ENCODE assay signal across 12 mouse cellular contexts in the genomic region with DNA sequence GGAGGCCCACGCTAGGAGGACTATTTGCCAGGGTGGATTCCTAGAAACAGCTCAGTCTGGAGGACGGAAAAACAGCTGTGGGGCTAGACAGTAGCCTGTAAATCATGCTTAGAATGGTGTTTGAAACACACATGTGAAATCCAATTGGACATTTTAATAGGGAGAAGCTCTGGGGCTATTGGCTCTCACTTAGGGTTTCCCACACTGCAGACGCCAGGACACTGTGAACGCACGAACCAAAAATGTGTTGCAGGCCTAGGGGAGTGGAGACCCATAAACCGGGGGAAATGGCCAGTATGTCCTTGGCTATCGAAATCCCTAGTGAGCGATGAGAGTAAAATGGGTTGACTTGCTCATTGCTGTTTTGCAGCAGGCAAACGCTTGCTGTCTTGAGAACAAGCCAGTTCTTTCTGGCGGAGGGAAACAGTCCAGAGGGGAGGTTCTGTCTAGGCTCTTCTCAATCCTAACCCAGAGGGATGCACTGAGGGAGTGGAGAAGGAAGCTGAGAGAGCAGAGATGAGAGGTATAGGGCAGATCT.
DNase-seq lines count a peak whose midpoint lies in the region; ATAC-seq and TF ChIP-seq lines count a peak whose summit lies in the region.
"Had no signal": no experiment of that assay in that cellular context is flagged by ENCODE, and none has a peak within 500 bp of the region (broad histone marks: within the 10 kb centered on the region; RNA-seq: fewer than 3 reads in every experiment).

No protein-coding gene starts in this region.

- no peak overlapping the region for H3K4me3 ChIP-seq in lung, postnatal 0 days (ENCODE audit: low read depth, low read length)
- H3K4me3 ChIP-seq in neural tube, embryonic 15.5 days (replicated peaks): no peak overlapping the region
- no peak overlapping the region for H3K4me3 ChIP-seq in forebrain, postnatal 0 days (ENCODE audit: low read depth, low read length)
- H3K4me3 ChIP-seq: embryonic facial prominence, embryonic 10.5 days had no signal

- H3K9ac ChIP-seq in lung, postnatal 0 days (replicated peaks; ENCODE audit: low read depth): no peak overlapping the region
- H3K9ac ChIP-seq in neural tube, embryonic 15.5 days (replicated peaks): no peak overlapping the region
- no peak overlapping the region for H3K9ac ChIP-seq in forebrain, postnatal 0 days

- H3K27me3 ChIP-seq in lung, postnatal 0 days (replicated peaks; ENCODE audit: insufficient read depth, low read length): no peaks in the 10 kb centered on the region
- no peaks in the 10 kb centered on the region for H3K27me3 ChIP-seq in neural tube, embryonic 15.5 days (replicated peaks)
- no peaks in the 10 kb centered on the region for H3K27me3 ChIP-seq in forebrain, postnatal 0 days (ENCODE audit: insufficient read depth, low read length)

- no peak overlapping the region for H3K27ac ChIP-seq in lung, postnatal 0 days (ENCODE audit: low read length)
- H3K27ac ChIP-seq in neural tube, embryonic 15.5 days (replicated peaks): peak overlapping the region; percentile 73
- no peak overlapping the region for H3K27ac ChIP-seq in forebrain, postnatal 0 days (ENCODE audit: low read depth, low read length)
- H3K27ac ChIP-seq: embryonic facial prominence, embryonic 10.5 days; macrophage had no signal

- no peak for ATAC-seq in lung, postnatal 0 days
- ATAC-seq in neural tube, embryonic 15.5 days (ENCODE audit: low FRiP score): peak; percentile 60; the same call in 1 of the 2 replicates
- ATAC-seq in forebrain, postnatal 0 days: no peak
- ATAC-seq: inflammation-experienced regulatory T-cells, adult 6 months had no signal

- H3K4me2 ChIP-seq in lung, postnatal 0 days (replicated peaks; ENCODE audit: low read depth, low read length): no peak overlapping the region
- no peak overlapping the region for H3K4me2 ChIP-seq in neural tube, embryonic 15.5 days
- H3K4me2 ChIP-seq in forebrain, postnatal 0 days (ENCODE audit: low read depth): no peak overlapping the region

- WGBS in lung, postnatal 0 days: 85% methylated on average over 10 of the region's 10 CpGs
- 42% methylated on average over 10 of the region's 10 CpGs for WGBS in neural tube, embryonic 15.5 days
- WGBS in forebrain, postnatal 0 days: 72% methylated on average over 10 of the region's 10 CpGs

- no peaks in the 10 kb centered on the region for H3K36me3 ChIP-seq in lung, postnatal 0 days (ENCODE audit: insufficient read depth, low read length)
- peaks cover 25% of the 10 kb centered on the region for H3K36me3 ChIP-seq in neural tube, embryonic 15.5 days
- H3K36me3 ChIP-seq in forebrain, postnatal 0 days (ENCODE audit: insufficient read depth): peaks cover 26% of the 10 kb centered on the region

- intact Hi-C loops in gastrocnemius, postnatal 14 days (cut with DNase I; ENCODE audit: low total_unique reads): no loop called here
- intact Hi-C loops in heart, postnatal 36 days (cut with DNase I): no loop called here

- DNase-seq in lung, postnatal 36 days: peak; percentile 22
- no peak for DNase-seq in lung, postnatal 0 days (ENCODE audit: low spot score)
- DNase-seq in gastrocnemius, postnatal 14 days: peak; percentile 72
- DNase-seq in heart, postnatal 36 days: peak; percentile 36 to 43
- DNase-seq in cerebellum, adult 11 months: no peak
- no peak for DNase-seq in forebrain, postnatal 0 days
- DNase-seq: liver; thymus, adult 2 months had no signal

- H3K4me1 ChIP-seq in lung, postnatal 0 days (ENCODE audit: insufficient read depth, low read depth, low read length): no peaks in the 10 kb centered on the region
- peaks cover 20% of the 10 kb centered on the region for H3K4me1 ChIP-seq in neural tube, embryonic 15.5 days
- H3K4me1 ChIP-seq in forebrain, postnatal 0 days (ENCODE audit: insufficient read depth): no peaks in the 10 kb centered on the region

- no peak for TF ChIP-seq CTCF in lung, postnatal 0 days (IDR thresholded peaks at IDR 0.05)
- TF ChIP-seq CTCF in forebrain, postnatal 0 days (IDR thresholded peaks at IDR 0.05; ENCODE audit: low read depth): no peak

- H3K9me3 ChIP-seq in lung, postnatal 0 days (ENCODE audit: low read length): no peaks in the 10 kb centered on the region
- no peaks in the 10 kb centered on the region for H3K9me3 ChIP-seq in neural tube, embryonic 15.5 days (replicated peaks)
- no peaks in the 10 kb centered on the region for H3K9me3 ChIP-seq in forebrain, postnatal 0 days (ENCODE audit: low read length)
- H3K9me3 ChIP-seq: embryonic facial prominence, embryonic 10.5 days had no signal

- no peak for TF ChIP-seq EP300 in lung, postnatal 0 days (IDR thresholded peaks at IDR 0.05)

Comparison
In these comparisons a context has a peak if more than half of its experiments do, and no peak if none do; other contexts are left out.
1. DNase-seq: peak in lung, postnatal 36 days (single experiment), gastrocnemius, postnatal 14 days (single experiment) and heart, postnatal 36 days (2 of 2); none in lung, postnatal 0 days (single experiment), cerebellum, adult 11 months (single experiment) and forebrain, postnatal 0 days (single experiment).